Mouse (Mus musculus) erythroblast, embryonic 14.5 days (primary cell): ENCODE measurements around the gene 1700020L24Rik.

ENCODE experiments used
- GATA1 ChIP-seq: IDR thresholded peaks from 2 replicates; pipeline ENCODE4 v1.6.1; 2012; ENCODE audit warnings: low read length, inconsistent platforms, mixed read lengths
- TAL1 ChIP-seq: IDR thresholded peaks from 3 replicates; pipeline ENCODE4 v1.6.1; 2012; ENCODE audit warnings: low read length, inconsistent platforms, mixed read lengths

GRCm38 (mm10) chr11:83450550-83450949 is 13.1 kb downstream of the 1700020L24Rik start:
- no peak for TF ChIP-seq TAL1
- TF ChIP-seq GATA1 = no peak
